Mouse (Mus musculus): ENCODE results near the gene Tbxa2r.

DNA sequence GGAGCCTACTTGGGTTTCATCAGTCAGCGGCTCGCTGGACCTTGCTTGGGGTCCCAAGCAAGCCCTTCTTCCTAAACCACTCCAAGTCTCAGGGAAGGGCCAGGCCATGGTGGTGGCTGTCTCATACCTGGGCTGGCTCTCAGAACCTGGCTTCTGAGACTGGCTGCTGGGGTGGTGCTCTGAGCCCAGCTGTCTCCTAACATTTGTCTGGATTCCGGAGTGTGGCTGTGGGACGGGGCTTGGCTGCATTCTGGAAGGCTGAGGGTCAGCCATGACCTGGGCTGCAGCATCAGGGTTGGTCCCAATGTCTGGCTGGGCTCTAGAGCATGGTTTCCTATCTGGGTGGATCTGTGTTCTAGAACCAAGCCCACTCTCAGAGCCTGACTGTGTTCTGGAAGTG, 8.0 kb downstream of the Tbxa2r start:
- TF ChIP-seq POLR2A (IDR thresholded peaks at IDR 0.05; ENCODE audit: insufficient read depth, low read depth, low read length) = no peak
- TF ChIP-seq CTCF (IDR thresholded peaks at IDR 0.05; ENCODE audit: insufficient read depth, low read depth, low read length) = no peak
